Mouse (Mus musculus) embryonic stem cell, embryonic (primary cell): ENCODE measurements around the gene Tcaim.

Experiments
- CTCF ChIA-PET, 4 experiments: fragments of 300-600 bp in 2 of 4; fragments of 350-600 bp in 2 of 4; sonication (Branson Sonifier 250); formaldehyde crosslinking; loops; one replicate each; lab custom pipeline; 2022; ENCODE audit warnings: inconsistent platforms in 2 of 4; lab: Charles Lee
- POLR2A ChIA-PET, 4 experiments: fragments of 300-600 bp in 2 of 4; fragments of 350-600 bp in 2 of 4; sonication (Branson Sonifier 250); formaldehyde crosslinking; loops; one replicate each; lab custom pipeline; 2022; ENCODE audit warnings: antibody characterized with exemption in 4 of 4, inconsistent platforms in 1 of 4; lab: Charles Lee

Tcaim gene

GRCm38 (mm10) chr9:122875145-122875544 lies 69.8 kb downstream of the Tcaim start:
- ChIA-PET POLR2A (interaction anchor here in 1 of 4 experiments (0.8 kb wide), 1 partner anchor 468 kb away, joined by 3 read pairs; no protein-coding TSS in a partner anchor), CTCF (no interaction called here)

- POLR2A ChIA-PET = no interaction called here
- CTCF ChIA-PET = interaction anchor here in 2 of 4 experiments (0.6 to 0.8 kb wide), 2 partner anchors 48 to 131 kb away, joined by 3 to 5 read pairs; no protein-coding TSS in a partner anchor
Measured at GRCm38 (mm10) chr9:122885385-122885784, 80.0 kb downstream of the Tcaim start, which contains the start of gene Zkscan7. Gene Zkscan7, plus strand, starts transcription at chr9:122885685.
